In genomic region chr13:59834786-59835452, GRCm38 (mm10) we compare ENCODE assay signal across 8 mouse cellular contexts. TPM values are rescaled to one million over a fixed set of nuclear protein-coding genes. Genes with fewer than 3 reads are reported as not detected.
DNase-seq lines count a peak whose midpoint lies in the region; ATAC-seq lines count a peak whose summit lies in the region.

No protein-coding gene starts in this region.

- H3K36me3 ChIP-seq in embryonic facial prominence, embryonic 10.5 days (replicated peaks), result no peaks in the 10 kb centered on the region

- intact Hi-C loops in gastrocnemius, postnatal 14 days (cut with DNase I; ENCODE audit: low total_unique reads), result no loop called here

- H3K27me3 ChIP-seq in embryonic facial prominence, embryonic 10.5 days (replicated peaks; ENCODE audit: low read depth, poor library complexity, severe bottlenecking), result no peaks in the 10 kb centered on the region

- H3K9me3 ChIP-seq in embryonic facial prominence, embryonic 10.5 days, result no peaks in the 10 kb centered on the region

- H3K27ac ChIP-seq in embryonic facial prominence, embryonic 10.5 days (replicated peaks), result peak overlapping the region; percentile 20; the same call in 1 of the 2 replicates

- H3K4me3 ChIP-seq in embryonic facial prominence, embryonic 10.5 days, result no peak overlapping the region

- peak; percentile 55 for DNase-seq in layer of hippocampus, adult 9-11 months
- DNase-seq in layer of hippocampus, adult 11-12 months (ENCODE audit: low spot score), result no peak
- DNase-seq in embryonic facial prominence, embryonic 10.5 days (ENCODE audit: low spot score), result no peak
- DNase-seq in kidney, postnatal 14 days, result peak; percentile 30
- DNase-seq in embryo, embryonic 10.5 days (ENCODE audit: low spot score), result no peak
- no peak for DNase-seq in gastrocnemius, postnatal 14 days
- DNase-seq in urinary bladder, adult 2 months (ENCODE audit: low spot score), result no peak

- peak; percentile 54 for ATAC-seq in megakaryocyte, adult 5-6 weeks (ENCODE audit: poor library complexity, severe bottlenecking)

- WGBS in embryonic facial prominence, embryonic 10.5 days, result 62% methylated on average over 4 of the region's 4 CpGs

- peaks cover 8% of the 10 kb centered on the region for H3K4me1 ChIP-seq in embryonic facial prominence, embryonic 10.5 days

RNA-seq across cellular contexts. Expression of gene Tut7, which starts 12.0 kb away (rescaled TPM):
- 40.7 and 41.3 TPM in 2 replicates for polyA plus RNA-seq in embryonic facial prominence, embryonic 10.5 days (2016; fragmentation: Nextera tagmentation; extraction: Ambion mirVana)
- 95.1 and 97.1 TPM in 2 replicates for total RNA-seq in megakaryocyte, adult 5-6 weeks (2015)
- total RNA-seq in megakaryocyte, adult 5-6 weeks (2017), result 177 and 194 TPM in 2 replicates
- 10 to 100 TPM; 37.3 to 41.5 TPM for total RNA-seq in gastrocnemius, postnatal 14 days (2021)
- 41.6 and 45.5 TPM in 2 replicates for polyA plus RNA-seq in urinary bladder, adult 2 months (2012; rRNA removed)

RNA-seq across cellular contexts. Expression of gene Gm49354, which starts 52.9 kb away (rescaled TPM):
- polyA plus RNA-seq in embryonic facial prominence, embryonic 10.5 days (2016; fragmentation: Nextera tagmentation; extraction: Ambion mirVana), result not detected in 2 replicates
- not detected in 2 replicates for total RNA-seq in megakaryocyte, adult 5-6 weeks (2015)
- not detected in 2 replicates for total RNA-seq in megakaryocyte, adult 5-6 weeks (2017)
- total RNA-seq in gastrocnemius, postnatal 14 days (2021), result not detected
- polyA plus RNA-seq in urinary bladder, adult 2 months (2012; rRNA removed), result not detected in 2 replicates

Comparison
In these comparisons a context has a peak if more than half of its experiments do, and no peak if none do; other contexts are left out.
1. DNase-seq: peak in layer of hippocampus, adult 9-11 months (single experiment) and kidney, postnatal 14 days (single experiment); none in layer of hippocampus, adult 11-12 months (single experiment), embryonic facial prominence, embryonic 10.5 days (single experiment), embryo, embryonic 10.5 days (single experiment), gastrocnemius, postnatal 14 days (single experiment) and urinary bladder, adult 2 months (single experiment).